Mouse (Mus musculus): Measurements from ENCODE around the gene Bicra. TPM values are rescaled to one million over a fixed set of nuclear protein-coding genes. Genes with fewer than 3 reads are reported as not detected.
A peak's percentile ranks its signal among the peaks of the same experiment; 100 is the strongest.

Gene Bicra
- polyA plus RNA-seq, 1 experiment from 2014 or later, result 8.0 TPM

DNA sequence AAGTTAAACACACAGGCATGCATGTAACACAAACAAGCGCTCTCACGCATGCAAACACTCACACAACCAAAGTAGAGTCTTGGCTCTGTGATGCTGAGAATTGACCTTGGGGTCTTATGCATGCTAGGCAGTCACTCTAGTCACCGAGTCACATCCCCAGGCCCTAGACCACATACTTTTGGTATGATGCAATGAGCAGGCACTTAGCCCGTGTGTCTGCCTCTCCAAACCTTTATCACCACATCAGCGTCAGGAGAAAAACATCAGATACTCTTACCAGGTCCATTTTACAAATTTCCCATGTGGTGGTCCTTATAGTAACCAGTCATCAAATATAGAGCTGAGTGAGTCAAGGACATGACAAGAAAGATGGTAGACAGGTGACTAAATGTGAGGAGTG, 37.1 kb downstream of the Bicra start:
- 65% methylated on average over 5 of the region's 5 CpGs for WGBS
- no peaks in the 10 kb centered on the region for H3K27me3 ChIP-seq
- H3K4me2 ChIP-seq, result no peak overlapping the region

GRCm38 (mm10) chr7:16009636-16010035, 38.1 kb downstream of the Bicra start:
- ATAC-seq (ENCODE audit: borderline replicate concordance, extremely low read depth, low FRiP score, low TSS enrichment), result no peak
- H3K9me3 ChIP-seq, result no peaks in the 10 kb centered on the region
- WGBS, result 92% methylated on average over 7 of the region's 7 CpGs

More for the DNA sequence above, 37.1 kb downstream of the Bicra start:
- no peak for ATAC-seq (ENCODE audit: borderline replicate concordance, extremely low read depth, low FRiP score, low TSS enrichment)
- Histone ChIP-seq H3K4me3 (no peak overlapping the region), H3K4me1 (no peaks in the 10 kb centered on the region), H3K36me3 (0 out of 2 replicates have a peak, but pooled peaks cover 2% of the 10 kb centered on the region), H3K9me3 (no peaks in the 10 kb centered on the region), H3K9ac (no peak overlapping the region), H3K27ac (no peak overlapping the region)

GRCm38 (mm10) chr7:16005020-16005419, 42.7 kb downstream of the Bicra start:
- ATAC-seq (ENCODE audit: borderline replicate concordance, extremely low read depth, low FRiP score, low TSS enrichment), result no peak
- WGBS, result 60% methylated on average over 3 of the region's 3 CpGs

More at GRCm38 (mm10) chr7:16009636-16010035, 38.1 kb downstream of the Bicra start:
- Histone ChIP-seq H3K4me1 (peaks cover 4% of the 10 kb centered on the region; the same call in 1 of the 2 replicates), H3K27me3 (no peaks in the 10 kb centered on the region), H3K4me2 (no peak overlapping the region), H3K27ac (no peak overlapping the region), H3K36me3 (0 out of 2 replicates have a peak, but pooled peaks cover 2% of the 10 kb centered on the region), H3K9ac (no peak overlapping the region), H3K4me3 (no peak overlapping the region)

GRCm38 (mm10) chr7:16004177-16004856, 43.4 kb downstream of the Bicra start:
- Histone ChIP-seq H3K27me3 (no peaks in the 10 kb centered on the region), H3K27ac (no peak overlapping the region), H3K36me3 (peaks cover under 1% of the 10 kb centered on the region; the same call in 1 of the 2 replicates), H3K9ac (no peak overlapping the region), H3K4me1 (peaks cover 4% of the 10 kb centered on the region; the same call in 1 of the 2 replicates), H3K4me2 (no peak overlapping the region), H3K4me3 (no peak overlapping the region), H3K9me3 (no peaks in the 10 kb centered on the region)
- 69% methylated on average over 12 of the region's 12 CpGs for WGBS
- no peak for ATAC-seq (ENCODE audit: borderline replicate concordance, extremely low read depth, low FRiP score, low TSS enrichment)

More at GRCm38 (mm10) chr7:16005020-16005419, 42.7 kb downstream of the Bicra start:
- Histone ChIP-seq H3K4me1 (peaks cover 4% of the 10 kb centered on the region; the same call in 1 of the 2 replicates), H3K27ac (no peak overlapping the region), H3K27me3 (no peaks in the 10 kb centered on the region), H3K36me3 (no peaks in the 10 kb centered on the region), H3K4me3 (no peak overlapping the region), H3K9me3 (no peaks in the 10 kb centered on the region), H3K9ac (no peak overlapping the region), H3K4me2 (no peak overlapping the region)

GRCm38 (mm10) chr7:16003032-16003431, 44.7 kb downstream of the Bicra start:
- 68% methylated on average over 4 of the region's 4 CpGs for WGBS
- no peak overlapping the region for H3K4me3 ChIP-seq
- H3K27ac ChIP-seq, result no peak overlapping the region
- H3K9ac ChIP-seq, result no peak overlapping the region
- peaks cover 4% of the 10 kb centered on the region; the same call in 1 of the 2 replicates for H3K4me1 ChIP-seq
- no peaks in the 10 kb centered on the region for H3K27me3 ChIP-seq
- ATAC-seq (ENCODE audit: borderline replicate concordance, extremely low read depth, low FRiP score, low TSS enrichment), result no peak
- no peak overlapping the region for H3K4me2 ChIP-seq
- H3K36me3 ChIP-seq, result peaks cover 3% of the 10 kb centered on the region
- no peaks in the 10 kb centered on the region for H3K9me3 ChIP-seq

- Histone ChIP-seq H3K27me3 (no peaks in the 10 kb centered on the region), H3K9me3 (no peaks in the 10 kb centered on the region), H3K9ac (no peak overlapping the region), H3K27ac (no peak overlapping the region), H3K4me3 (no peak overlapping the region), H3K4me2 (no peak overlapping the region), H3K36me3 (peaks cover 12% of the 10 kb centered on the region), H3K4me1 (peaks cover 4% of the 10 kb centered on the region; the same call in 1 of the 2 replicates)
- ATAC-seq (ENCODE audit: borderline replicate concordance, extremely low read depth, low FRiP score, low TSS enrichment), result no peak
- 79% methylated on average over 5 of the region's 5 CpGs for WGBS
These were observed 45.5 kb downstream of the Bicra start for GRCm38 (mm10) chr7:16002171-16002570.

DNA sequence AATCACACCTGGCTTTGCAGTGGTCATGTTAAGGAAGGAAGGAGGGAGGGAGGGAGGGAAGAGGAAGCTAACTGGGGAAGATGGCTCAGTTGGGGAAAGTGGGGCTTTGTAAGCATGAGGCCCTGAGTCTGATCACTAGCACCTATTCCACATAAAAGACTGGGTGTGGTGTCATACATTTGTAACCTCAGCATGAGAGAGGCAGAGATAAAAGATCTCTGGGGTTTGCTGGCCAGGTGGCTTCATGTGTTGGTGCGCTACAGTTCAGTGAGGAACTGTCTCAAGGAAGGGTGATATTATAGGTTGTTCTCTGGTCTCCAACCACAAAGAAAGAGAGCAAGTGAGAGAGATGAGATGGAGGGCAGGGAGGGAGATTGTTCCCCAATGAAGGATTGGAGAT, 46.0 kb downstream of the Bicra start:
- Histone ChIP-seq H3K9ac (no peak overlapping the region), H3K4me2 (no peak overlapping the region), H3K9me3 (no peaks in the 10 kb centered on the region), H3K36me3 (peaks cover 16% of the 10 kb centered on the region), H3K27me3 (no peaks in the 10 kb centered on the region), H3K27ac (no peak overlapping the region), H3K4me3 (no peak overlapping the region), H3K4me1 (peaks cover 4% of the 10 kb centered on the region; the same call in 1 of the 2 replicates)
- ATAC-seq (ENCODE audit: borderline replicate concordance, extremely low read depth, low FRiP score, low TSS enrichment), result no peak
- WGBS, result 95% methylated on average over 1 of the region's 1 CpGs

DNA sequence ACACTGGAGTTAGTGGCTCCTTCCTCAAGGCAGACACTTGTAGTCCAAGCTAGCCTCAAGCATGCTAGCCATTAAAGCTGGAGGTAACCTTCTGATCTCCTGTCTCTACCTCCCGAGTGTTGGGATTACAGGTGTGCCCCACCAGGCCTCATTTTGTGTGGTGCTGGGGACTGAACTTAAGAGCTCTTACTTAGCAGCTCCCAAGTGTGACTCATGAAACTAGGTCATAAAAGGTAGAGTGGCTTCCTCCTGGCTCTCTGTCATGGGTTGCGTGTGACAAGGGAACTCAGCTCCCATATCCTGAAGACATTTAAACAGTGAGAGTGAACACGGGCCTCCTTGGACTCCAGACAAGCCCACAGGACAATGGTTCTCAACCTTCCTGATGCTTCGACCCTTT, 53.9 kb downstream of the Bicra start:
- Histone ChIP-seq H3K9ac (no peak overlapping the region), H3K36me3 (peaks cover 61% of the 10 kb centered on the region), H3K27ac (no peak overlapping the region), H3K4me2 (no peak overlapping the region), H3K4me3 (no peak overlapping the region), H3K9me3 (no peaks in the 10 kb centered on the region), H3K27me3 (no peaks in the 10 kb centered on the region), H3K4me1 (no peaks in the 10 kb centered on the region)
- no peak for ATAC-seq (ENCODE audit: borderline replicate concordance, extremely low read depth, low FRiP score, low TSS enrichment)
- whole genome bisulfite sequencing, result 85% methylated on average over 4 of the region's 4 CpGs

DNA sequence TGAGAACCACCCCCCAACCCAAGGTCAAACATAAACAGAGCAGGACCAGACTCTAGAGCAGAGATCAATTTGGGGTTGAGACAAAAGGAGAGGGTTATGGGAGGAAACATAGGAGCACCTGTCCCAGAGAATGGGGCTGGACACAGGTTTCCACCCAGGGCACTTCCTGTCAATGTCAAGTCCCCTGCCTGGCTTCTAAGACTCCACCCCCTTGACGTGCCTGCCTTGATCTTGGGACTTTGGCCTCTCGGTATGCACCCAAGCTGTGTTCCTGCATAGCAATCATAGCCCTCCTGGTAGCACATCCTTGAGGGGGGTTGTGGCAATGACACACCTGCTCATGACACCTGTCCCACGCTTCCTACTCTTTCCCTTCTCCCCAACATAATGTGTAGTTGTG, 54.6 kb downstream of the Bicra start:
- Histone ChIP-seq H3K4me3 (no peak overlapping the region), H3K27me3 (no peaks in the 10 kb centered on the region), H3K27ac (no peak overlapping the region), H3K4me1 (no peaks in the 10 kb centered on the region), H3K36me3 (peaks cover 68% of the 10 kb centered on the region), H3K9ac (no peak overlapping the region), H3K9me3 (no peaks in the 10 kb centered on the region), H3K4me2 (no peak overlapping the region)
- ATAC-seq (ENCODE audit: borderline replicate concordance, extremely low read depth, low FRiP score, low TSS enrichment), result no peak
- 81% methylated on average over 3 of the region's 3 CpGs for WGBS

- Histone ChIP-seq H3K27ac (no peak overlapping the region), H3K4me1 (no peaks in the 10 kb centered on the region), H3K9ac (no peak overlapping the region), H3K9me3 (no peaks in the 10 kb centered on the region), H3K4me3 (no peak overlapping the region), H3K4me2 (no peak overlapping the region), H3K27me3 (no peaks in the 10 kb centered on the region), H3K36me3 (peaks cover 69% of the 10 kb centered on the region)
- ATAC-seq (ENCODE audit: borderline replicate concordance, extremely low read depth, low FRiP score, low TSS enrichment), result no peak
- 91% methylated on average over 3 of the region's 3 CpGs for WGBS
These were observed 56.0 kb downstream of the Bicra start for GRCm38 (mm10) chr7:15991764-15992163.

DNA sequence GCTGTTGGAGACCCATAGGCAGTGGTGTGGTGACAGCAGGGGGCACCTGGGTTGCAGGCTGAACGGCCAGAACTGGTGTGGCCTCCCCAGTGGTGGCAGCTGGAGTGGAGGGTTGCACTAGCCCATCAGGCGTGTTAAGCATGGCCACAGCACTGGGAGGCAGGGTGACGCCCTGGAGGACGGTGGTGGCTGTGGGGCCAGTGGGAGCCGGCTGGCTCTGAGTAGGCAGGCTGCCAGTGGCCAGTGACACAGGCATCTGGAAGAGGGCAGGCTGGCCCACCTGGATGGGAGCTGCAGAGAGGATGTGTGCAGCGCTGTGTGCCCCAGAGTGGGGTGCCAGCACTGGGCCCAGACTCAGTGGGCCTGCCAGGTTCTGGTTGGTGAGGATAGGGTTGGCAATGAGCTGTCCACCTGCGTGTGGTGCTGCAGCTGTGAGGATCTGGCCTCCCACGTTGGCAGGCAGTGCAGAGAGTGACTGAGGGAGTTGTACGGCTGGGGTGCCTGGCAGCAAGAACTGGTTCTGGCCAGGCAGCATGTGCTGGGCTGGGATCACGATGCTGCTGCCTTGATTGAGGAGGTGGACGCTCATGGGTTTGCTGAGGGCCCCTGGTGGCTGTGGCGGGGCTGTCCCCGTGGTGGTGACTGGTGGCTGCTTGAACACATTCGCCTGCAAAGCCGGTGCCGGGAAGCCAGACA, 59.9 kb downstream of the Bicra start:
- Histone ChIP-seq H3K4me1 (no peaks in the 10 kb centered on the region), H3K27ac (no peak overlapping the region), H3K9ac (no peak overlapping the region), H3K4me3 (no peak overlapping the region), H3K4me2 (no peak overlapping the region), H3K36me3 (peaks cover 61% of the 10 kb centered on the region), H3K27me3 (no peaks in the 10 kb centered on the region), H3K9me3 (no peaks in the 10 kb centered on the region)
- WGBS, result 87% methylated on average over 16 of the region's 16 CpGs
- 0 out of 2 replicates have a peak, but pooled peaks have one; percentile 40 for ATAC-seq (ENCODE audit: borderline replicate concordance, extremely low read depth, low FRiP score, low TSS enrichment)

Data from lung, embryonic 15.5 days (tissue).